Mouse (Mus musculus): ENCODE data around the gene Aanat.

GRCm38 (mm10) chr11:116603339-116603738 lies 17.1 kb downstream of the Aanat start:
- peak; percentile 52; the same call in 1 of the 2 replicates for TF ChIP-seq CTCF (IDR thresholded peaks at IDR 0.05; ENCODE audit: low read depth, low read length)
- no peak for TF ChIP-seq GATA2 (IDR thresholded peaks at IDR 0.05; ENCODE audit: borderline replicate concordance, low read depth, low read length)
- no peak for TF ChIP-seq POLR2AphosphoS5 (IDR thresholded peaks at IDR 0.05; ENCODE audit: insufficient replicate concordance, low read depth, low read length)

Measured in G1E (cell line).